Mouse (Mus musculus) myocyte (in vitro differentiated cells): ENCODE results near the gene Lamb3.

Source experiments
- E2F4 ChIP-seq: IDR thresholded peaks from one replicate; pipeline ENCODE4 v1.6.1; 2011; ENCODE audit warnings: mild to moderate bottlenecking, control low read depth, moderate library complexity; ENCODE audit not compliant: insufficient read depth
- MAX ChIP-seq: IDR thresholded peaks from one replicate; pipeline ENCODE4 v1.6.1; 2011; ENCODE audit warnings: low read depth, mild to moderate bottlenecking, control low read depth
- MYOD1 ChIP-seq, 3 experiments: IDR thresholded peaks; one replicate each; pipeline ENCODE4 v1.6.1; 2011; ENCODE audit warnings: control low read depth in 2 of 3, low read depth in 2 of 3, mild to moderate bottlenecking in 2 of 3, moderate library complexity in 1 of 3; ENCODE audit not compliant: insufficient read length in 2 of 3, control insufficient read depth in 1 of 3
- MYOG ChIP-seq, 3 experiments: IDR thresholded peaks; one replicate each; pipeline ENCODE4 v1.6.1; 2011; ENCODE audit warnings: control low read depth in 2 of 3, low read depth in 2 of 3, mild to moderate bottlenecking in 2 of 3; ENCODE audit not compliant: insufficient read length in 2 of 3, control insufficient read depth in 1 of 3, insufficient read depth in 1 of 3
- POLR2A ChIP-seq: IDR thresholded peaks from one replicate; pipeline ENCODE4 v1.6.1; 2011; ENCODE audit warnings: low read depth, mild to moderate bottlenecking, control low read depth, moderate library complexity; ENCODE audit not compliant: insufficient read length
- POLR2AphosphoS2 ChIP-seq: IDR thresholded peaks from one replicate; pipeline ENCODE4 v1.6.1; 2011; ENCODE audit warnings: low read depth, control low read depth; ENCODE audit not compliant: insufficient read length
- REST ChIP-seq: IDR thresholded peaks from one replicate; pipeline ENCODE4 v1.6.1; 2011; ENCODE audit warnings: mild to moderate bottlenecking, control low read depth, moderate library complexity; ENCODE audit not compliant: insufficient read depth, insufficient read length
- TCF12 ChIP-seq: IDR thresholded peaks from one replicate; pipeline ENCODE4 v1.6.1; 2011; ENCODE audit warnings: mild to moderate bottlenecking, control low read depth; ENCODE audit not compliant: poor library complexity, insufficient read depth, severe bottlenecking
- TCF3 ChIP-seq: IDR thresholded peaks from one replicate; pipeline ENCODE4 v1.6.1; 2011; ENCODE audit warnings: low read depth, control low read depth; ENCODE audit not compliant: insufficient read length
- USF1 ChIP-seq: IDR thresholded peaks from one replicate; pipeline ENCODE4 v1.6.1; 2011; ENCODE audit warnings: low read depth, mild to moderate bottlenecking, control low read depth, moderate library complexity

DNA sequence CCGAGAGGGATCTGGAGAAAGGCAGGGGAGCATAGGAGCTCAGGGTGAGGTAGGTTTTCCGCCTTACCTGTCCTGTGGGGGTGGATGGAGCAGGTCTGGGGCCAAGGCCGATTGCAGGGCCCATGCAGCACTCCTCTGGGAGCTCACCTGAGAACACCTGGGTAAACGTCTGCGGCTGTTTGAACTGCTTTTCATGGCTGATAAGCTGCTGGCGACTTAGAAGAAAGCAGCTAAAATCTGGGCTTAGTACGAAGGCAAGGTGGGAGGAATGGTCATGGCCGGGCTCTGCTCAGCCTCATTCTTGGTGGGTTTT is 94.5 kb downstream of the Lamb3 start:
- TF ChIP-seq POLR2A (no peak), USF1 (no peak), E2F4 (no peak), MYOG (IDR thresholded peaks at IDR 0.05; ENCODE audit: control insufficient read depth in 1 of 3, insufficient read depth in 1 of 3, insufficient read length in 2 of 3, low read depth in 2 of 3) (no peak), POLR2AphosphoS2 (no peak), TCF12 (no peak), MYOD1 (IDR thresholded peaks at IDR 0.05; ENCODE audit: control insufficient read depth in 1 of 3, insufficient read length in 2 of 3, low read depth in 2 of 3) (no peak), MAX (no peak), TCF3 (no peak), REST (no peak)
